Mouse (Mus musculus): ENCODE data around the gene Wdfy3. TPM values are rescaled to one million over a fixed set of nuclear protein-coding genes. Genes with fewer than 3 reads are reported as not detected.
"Not testable (repeated sequence)": the region's sequence is repeated elsewhere in the genome, so short reads cannot be mapped to it uniquely, and the experiment has no call there.

The Wdfy3 gene
- polyA plus RNA-seq, 1 experiment from 2014 or later: 8.0 TPM

- 96% methylated on average over 2 of the region's 2 CpGs for WGBS
- peaks cover 49% of the 10 kb centered on the region for H3K36me3 ChIP-seq (ENCODE audit: control insufficient read depth, insufficient read depth)
- not testable (repeated sequence) for H3K9me3 ChIP-seq (replicated peaks; ENCODE audit: control insufficient read depth, low read length); H3K27me3 ChIP-seq (ENCODE audit: control insufficient read depth, insufficient read depth, low read length); ATAC-seq (replicated peaks; ENCODE audit: extremely low read depth, insufficient read depth, low FRiP score); H3K9ac ChIP-seq (ENCODE audit: low read length); H3K27ac ChIP-seq (ENCODE audit: low read length); H3K4me1 ChIP-seq (ENCODE audit: control insufficient read depth, insufficient read depth, low read length); H3K4me3 ChIP-seq (ENCODE audit: low read length); H3K4me2 ChIP-seq (ENCODE audit: low read depth, low read length)
Measured at GRCm38 (mm10) chr5:101837605-101838004, 232.1 kb downstream of the Wdfy3 start.

DNA sequence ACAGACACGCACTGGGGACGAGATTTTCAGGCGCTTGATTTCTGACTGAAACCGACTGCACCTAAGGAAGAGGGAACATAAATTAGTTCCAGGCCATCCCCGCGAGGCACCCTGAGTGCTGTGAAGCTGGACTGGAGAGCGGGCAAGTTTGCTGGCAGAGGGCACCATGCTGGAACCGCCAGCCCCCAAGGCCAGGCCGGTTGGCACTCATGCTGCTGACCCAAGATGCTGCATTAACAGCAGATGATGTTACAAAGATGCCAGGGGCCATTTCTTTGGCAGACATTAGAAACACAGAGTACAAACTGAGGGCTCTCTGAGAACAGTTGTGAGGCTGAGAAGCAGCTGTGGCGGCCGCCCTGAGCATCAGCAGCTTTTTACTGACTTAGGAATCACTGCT lies 233.5 kb downstream of the Wdfy3 start:
- H3K4me1 ChIP-seq (ENCODE audit: control insufficient read depth, insufficient read depth, low read length): no peaks in the 10 kb centered on the region
- WGBS: 92% methylated on average over 11 of the region's 11 CpGs
- H3K36me3 ChIP-seq (ENCODE audit: control insufficient read depth, insufficient read depth): peaks cover 35% of the 10 kb centered on the region
- H3K4me2 ChIP-seq (ENCODE audit: low read depth, low read length): no peak overlapping the region
- H3K27ac ChIP-seq (ENCODE audit: low read length): no peak overlapping the region
- no peaks in the 10 kb centered on the region; the same call in 1 of the 2 replicates for H3K9me3 ChIP-seq (replicated peaks; ENCODE audit: control insufficient read depth, low read length)
- H3K27me3 ChIP-seq (ENCODE audit: control insufficient read depth, insufficient read depth, low read length): no peaks in the 10 kb centered on the region
- no peak for ATAC-seq (replicated peaks; ENCODE audit: extremely low read depth, insufficient read depth, low FRiP score)
- H3K9ac ChIP-seq (ENCODE audit: low read length): no peak overlapping the region
- H3K4me3 ChIP-seq (ENCODE audit: low read length): no peak overlapping the region

- H3K36me3 ChIP-seq (ENCODE audit: control insufficient read depth, insufficient read depth): peaks cover 22% of the 10 kb centered on the region
- no peak overlapping the region for H3K27ac ChIP-seq (ENCODE audit: low read length)
- H3K9me3 ChIP-seq (replicated peaks; ENCODE audit: control insufficient read depth, low read length): no peaks in the 10 kb centered on the region; the same call in 1 of the 2 replicates
- ATAC-seq (replicated peaks; ENCODE audit: extremely low read depth, insufficient read depth, low FRiP score): no peak
- H3K4me2 ChIP-seq (ENCODE audit: low read depth, low read length): no peak overlapping the region
- no peaks in the 10 kb centered on the region for H3K4me1 ChIP-seq (ENCODE audit: control insufficient read depth, insufficient read depth, low read length)
- no peak overlapping the region for H3K9ac ChIP-seq (ENCODE audit: low read length)
- H3K4me3 ChIP-seq (ENCODE audit: low read length): no peak overlapping the region
- WGBS: 74% methylated on average over 8 of the region's 8 CpGs
- H3K27me3 ChIP-seq (ENCODE audit: control insufficient read depth, insufficient read depth, low read length): no peaks in the 10 kb centered on the region
Measured at GRCm38 (mm10) chr5:101833875-101834274, 235.8 kb downstream of the Wdfy3 start.

DNA sequence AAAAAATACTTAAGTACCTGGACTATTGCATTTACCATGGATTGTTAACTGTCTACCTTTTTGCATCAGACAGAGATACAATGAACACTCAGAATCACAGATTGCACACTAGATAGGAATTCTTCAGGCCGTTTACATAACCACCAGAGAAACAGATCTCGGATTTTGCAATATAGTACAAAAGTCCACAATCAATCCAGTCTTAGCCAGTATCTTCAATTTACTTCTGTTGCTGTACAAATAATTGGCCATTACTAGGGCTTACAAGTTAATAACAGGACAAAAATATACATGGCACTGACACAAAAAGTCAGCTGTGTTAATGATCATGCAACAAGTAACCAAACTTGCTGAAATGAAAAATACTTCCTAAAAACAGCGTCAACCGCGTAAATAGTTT lies 236.7 kb downstream of the Wdfy3 start:
- peaks cover 18% of the 10 kb centered on the region for H3K36me3 ChIP-seq (ENCODE audit: control insufficient read depth, insufficient read depth)
- H3K27me3 ChIP-seq (ENCODE audit: control insufficient read depth, insufficient read depth, low read length): no peaks in the 10 kb centered on the region
- no peak overlapping the region for H3K9ac ChIP-seq (ENCODE audit: low read length)
- no peak overlapping the region for H3K27ac ChIP-seq (ENCODE audit: low read length)
- H3K9me3 ChIP-seq (replicated peaks; ENCODE audit: control insufficient read depth, low read length): no peaks in the 10 kb centered on the region; the same call in 1 of the 2 replicates
- 90% methylated on average over 5 of the region's 5 CpGs for WGBS
- H3K4me3 ChIP-seq (ENCODE audit: low read length): no peak overlapping the region
- H3K4me2 ChIP-seq (ENCODE audit: low read depth, low read length): no peak overlapping the region
- H3K4me1 ChIP-seq (ENCODE audit: control insufficient read depth, insufficient read depth, low read length): no peaks in the 10 kb centered on the region
- ATAC-seq (replicated peaks; ENCODE audit: extremely low read depth, insufficient read depth, low FRiP score): no peak

GRCm38 (mm10) chr5:101832042-101832441 lies 237.7 kb downstream of the Wdfy3 start:
- Histone ChIP-seq H3K9ac (ENCODE audit: low read length) (no peak overlapping the region), H3K36me3 (ENCODE audit: control insufficient read depth, insufficient read depth) (peaks cover 15% of the 10 kb centered on the region), H3K4me2 (ENCODE audit: low read depth, low read length) (no peak overlapping the region), H3K27me3 (ENCODE audit: control insufficient read depth, insufficient read depth, low read length) (no peaks in the 10 kb centered on the region), H3K9me3 (replicated peaks; ENCODE audit: control insufficient read depth, low read length) (no peaks in the 10 kb centered on the region), H3K27ac (ENCODE audit: low read length) (no peak overlapping the region), H3K4me1 (ENCODE audit: control insufficient read depth, insufficient read depth, low read length) (peaks cover under 1% of the 10 kb centered on the region; the same call in 1 of the 2 replicates), H3K4me3 (ENCODE audit: low read length) (no peak overlapping the region)
- WGBS: 90% methylated on average over 6 of the region's 6 CpGs
- ATAC-seq (replicated peaks; ENCODE audit: extremely low read depth, insufficient read depth, low FRiP score): no peak

DNA sequence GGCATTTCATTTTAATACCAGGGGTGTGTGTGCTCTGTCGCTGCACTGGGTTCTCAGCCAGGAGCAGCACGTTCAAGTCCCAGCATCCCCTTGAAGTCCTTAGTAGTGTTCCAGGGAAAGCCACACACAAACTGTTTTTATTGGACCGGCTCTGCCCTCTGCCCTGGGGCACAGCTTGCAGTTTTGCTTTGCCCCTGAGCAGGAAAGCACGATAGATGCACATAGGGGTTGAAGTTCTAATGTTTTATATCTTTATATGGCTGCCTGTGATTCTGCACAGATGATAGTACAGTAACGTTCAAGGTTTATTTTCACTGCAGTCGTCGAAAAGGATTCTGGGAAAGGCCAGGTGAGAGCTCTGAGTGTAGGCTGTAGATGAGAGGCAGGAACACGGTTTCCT lies 239.5 kb downstream of the Wdfy3 start:
- H3K9me3 ChIP-seq (replicated peaks; ENCODE audit: control insufficient read depth, low read length): no peaks in the 10 kb centered on the region
- H3K4me2 ChIP-seq (ENCODE audit: low read depth, low read length): no peak overlapping the region
- H3K27me3 ChIP-seq (ENCODE audit: control insufficient read depth, insufficient read depth, low read length): no peaks in the 10 kb centered on the region
- H3K9ac ChIP-seq (ENCODE audit: low read length): no peak overlapping the region
- no peak overlapping the region for H3K27ac ChIP-seq (ENCODE audit: low read length)
- WGBS: 76% methylated on average over 8 of the region's 8 CpGs
- H3K4me3 ChIP-seq (ENCODE audit: low read length): no peak overlapping the region
- ATAC-seq (replicated peaks; ENCODE audit: extremely low read depth, insufficient read depth, low FRiP score): no peak
- peaks cover 13% of the 10 kb centered on the region for H3K4me1 ChIP-seq (ENCODE audit: control insufficient read depth, insufficient read depth, low read length)
- peaks cover 11% of the 10 kb centered on the region for H3K36me3 ChIP-seq (ENCODE audit: control insufficient read depth, insufficient read depth)

GRCm38 (mm10) chr5:101828932-101829331 lies 240.8 kb downstream of the Wdfy3 start:
- 83% methylated on average over 3 of the region's 3 CpGs for WGBS
- no peak overlapping the region for H3K27ac ChIP-seq (ENCODE audit: low read length)
- no peak for ATAC-seq (replicated peaks; ENCODE audit: extremely low read depth, insufficient read depth, low FRiP score)

GRCm38 (mm10) chr5:101827477-101827876 lies 242.2 kb downstream of the Wdfy3 start:
- peaks cover 13% of the 10 kb centered on the region for H3K4me1 ChIP-seq (ENCODE audit: control insufficient read depth, insufficient read depth, low read length)
- no peaks in the 10 kb centered on the region for H3K27me3 ChIP-seq (ENCODE audit: control insufficient read depth, insufficient read depth, low read length)
- no peak overlapping the region for H3K4me2 ChIP-seq (ENCODE audit: low read depth, low read length)
- no peaks in the 10 kb centered on the region for H3K9me3 ChIP-seq (replicated peaks; ENCODE audit: control insufficient read depth, low read length)
- H3K27ac ChIP-seq (ENCODE audit: low read length): no peak overlapping the region
- no peak overlapping the region for H3K4me3 ChIP-seq (ENCODE audit: low read length)
- ATAC-seq (replicated peaks; ENCODE audit: extremely low read depth, insufficient read depth, low FRiP score): no peak
- 33% methylated on average over 12 of the region's 12 CpGs for WGBS
- H3K36me3 ChIP-seq (ENCODE audit: control insufficient read depth, insufficient read depth): no peaks in the 10 kb centered on the region
- H3K9ac ChIP-seq (ENCODE audit: low read length): no peak overlapping the region

More at GRCm38 (mm10) chr5:101828932-101829331, 240.8 kb downstream of the Wdfy3 start:
- H3K9ac ChIP-seq (ENCODE audit: low read length): no peak overlapping the region
- H3K36me3 ChIP-seq (ENCODE audit: control insufficient read depth, insufficient read depth): peaks cover 4% of the 10 kb centered on the region
- peaks cover 13% of the 10 kb centered on the region for H3K4me1 ChIP-seq (ENCODE audit: control insufficient read depth, insufficient read depth, low read length)
- no peaks in the 10 kb centered on the region for H3K27me3 ChIP-seq (ENCODE audit: control insufficient read depth, insufficient read depth, low read length)
- no peak overlapping the region for H3K4me2 ChIP-seq (ENCODE audit: low read depth, low read length)
- H3K9me3 ChIP-seq (replicated peaks; ENCODE audit: control insufficient read depth, low read length): no peaks in the 10 kb centered on the region
- no peak overlapping the region for H3K4me3 ChIP-seq (ENCODE audit: low read length)

DNA sequence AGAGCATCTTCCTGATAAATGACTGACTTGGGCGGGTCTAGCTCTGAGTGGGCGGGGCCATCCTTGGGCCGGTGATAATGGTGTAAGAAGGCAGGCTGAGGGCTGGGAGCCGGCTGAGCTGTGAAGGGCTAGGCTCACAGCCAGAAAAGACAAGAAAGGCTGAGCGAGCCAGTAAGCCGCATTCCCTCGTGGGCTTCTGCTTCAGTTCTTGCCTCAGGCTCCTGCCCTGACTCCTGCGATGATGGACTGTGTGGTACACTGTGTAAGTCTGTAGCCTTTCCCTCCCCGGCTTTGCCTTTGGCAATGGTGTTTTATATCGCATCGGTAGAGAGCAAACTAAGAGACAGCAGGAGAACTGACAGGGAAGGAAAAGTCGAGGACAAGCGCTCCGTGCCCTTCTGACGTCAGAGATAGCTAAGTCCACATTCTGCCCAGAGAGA lies 243.2 kb downstream of the Wdfy3 start:
- H3K27me3 ChIP-seq (ENCODE audit: control insufficient read depth, insufficient read depth, low read length): no peaks in the 10 kb centered on the region
- H3K9me3 ChIP-seq (replicated peaks; ENCODE audit: control insufficient read depth, low read length): no peaks in the 10 kb centered on the region
- ATAC-seq (replicated peaks; ENCODE audit: extremely low read depth, insufficient read depth, low FRiP score): peak; percentile 84
- peak overlapping the region; percentile 8; the same call in 1 of the 2 replicates for H3K4me3 ChIP-seq (ENCODE audit: low read length)
- H3K36me3 ChIP-seq (ENCODE audit: control insufficient read depth, insufficient read depth): no peaks in the 10 kb centered on the region
- H3K9ac ChIP-seq (ENCODE audit: low read length): no peak overlapping the region
- peaks cover 13% of the 10 kb centered on the region for H3K4me1 ChIP-seq (ENCODE audit: control insufficient read depth, insufficient read depth, low read length)
- WGBS: 4% methylated on average over 15 of the region's 15 CpGs
- H3K4me2 ChIP-seq (ENCODE audit: low read depth, low read length): peak overlapping the region; percentile 56
- H3K27ac ChIP-seq (ENCODE audit: low read length): no peak overlapping the region

Measured in heart, embryonic 16.5 days (tissue).